Mouse (Mus musculus) heart, postnatal 14 days (tissue): ENCODE results near the gene Ehhadh. TPM values are rescaled to one million over a fixed set of nuclear protein-coding genes. Genes with fewer than 3 reads are reported as not detected.

ENCODE experiments used
- DNase-seq, 2 experiments: peaks; one replicate each; pipeline ENCODE4 v3.0.0; 2021 to 2022
- intact Hi-C: fragments of 180-260 bp; cut with DNase I; formaldehyde crosslinking; loops from one replicate; pipeline ENCODE4 v1.15.1; 2025
- total RNA-seq, 2 experiments: library from RNA; stranded (reverse); gene quantifications; 2 replicates each; pipeline ENCODE4 v1.2.3; 2021

Ehhadh gene
- total RNA-seq, 2 experiments from 2014 or later, result 8.9 to 14.3 TPM

- intact Hi-C loops, result no loop called here
- DNase-seq, result peak in 1 of 2 experiments; percentile 9
Observed at GRCm38 (mm10) chr16:21743401-21743800, 44.2 kb downstream of the Ehhadh start.

DNA sequence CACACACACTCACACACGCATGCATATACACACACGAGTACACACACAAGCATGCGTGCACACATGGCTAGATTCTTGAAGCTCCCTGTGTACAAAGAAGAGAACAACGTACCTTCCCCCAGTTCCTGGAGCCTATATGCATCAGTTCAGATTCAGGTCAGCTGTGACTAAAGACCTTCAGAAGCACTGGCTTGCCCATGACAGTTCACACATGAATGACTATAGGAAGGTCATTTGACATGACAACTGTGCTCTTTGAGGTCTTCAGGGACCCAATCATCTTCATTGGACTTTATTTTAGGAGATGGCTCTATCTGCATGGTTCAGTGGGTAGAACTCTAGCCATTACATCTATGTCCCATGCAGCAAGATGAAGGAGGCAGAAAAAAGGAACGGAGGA lies 44.7 kb downstream of the Ehhadh start:
- DNase-seq, result no peak
- intact Hi-C loops, result no loop called here

GRCm38 (mm10) chr16:21742191-21742870 lies 45.3 kb downstream of the Ehhadh start:
- intact Hi-C loops, result no loop called here
- no peak for DNase-seq

- no peak for DNase-seq
- intact Hi-C loops, result no loop called here
Observed at GRCm38 (mm10) chr16:21741542-21741941, 46.1 kb downstream of the Ehhadh start.

DNA sequence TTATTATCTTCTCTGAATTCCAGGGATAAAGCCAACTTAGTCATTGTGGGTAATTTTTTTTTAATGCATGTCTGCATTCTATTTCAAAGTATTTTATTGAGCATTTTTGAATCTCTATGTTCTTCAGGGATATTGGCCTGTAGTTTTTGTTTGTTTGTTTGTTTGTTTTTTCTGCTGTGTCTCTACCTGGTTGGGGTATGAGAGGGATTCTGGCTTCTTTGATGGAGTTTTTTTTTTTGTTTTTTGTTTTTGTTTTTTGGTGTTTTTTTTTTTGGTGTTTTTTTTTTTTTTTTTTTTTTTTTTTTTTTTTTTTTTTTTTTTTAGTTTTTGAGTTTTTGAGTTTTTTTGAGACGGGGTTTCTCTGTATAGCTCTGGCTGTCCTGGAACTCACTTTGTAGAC lies 52.0 kb downstream of the Ehhadh start:
- DNase-seq, result no peak
- intact Hi-C loops, result no loop called here

GRCm38 (mm10) chr16:21727897-21728364 lies 59.7 kb downstream of the Ehhadh start:
- intact Hi-C loops, result loop anchor here (1.0 to 5.0 kb wide), 3 partner anchors 113 to 240 kb away; no protein-coding TSS in a partner anchor

GRCm38 (mm10) chr16:21727421-21727820 lies 60.2 kb downstream of the Ehhadh start:
- intact Hi-C loops, result loop anchor here (1.0 to 5.0 kb wide), 2 partner anchors 112 to 190 kb away; no protein-coding TSS in a partner anchor
- DNase-seq, result no peak

More at GRCm38 (mm10) chr16:21727897-21728364, 59.7 kb downstream of the Ehhadh start:
- peak; percentile 77 to 91 for DNase-seq

DNA sequence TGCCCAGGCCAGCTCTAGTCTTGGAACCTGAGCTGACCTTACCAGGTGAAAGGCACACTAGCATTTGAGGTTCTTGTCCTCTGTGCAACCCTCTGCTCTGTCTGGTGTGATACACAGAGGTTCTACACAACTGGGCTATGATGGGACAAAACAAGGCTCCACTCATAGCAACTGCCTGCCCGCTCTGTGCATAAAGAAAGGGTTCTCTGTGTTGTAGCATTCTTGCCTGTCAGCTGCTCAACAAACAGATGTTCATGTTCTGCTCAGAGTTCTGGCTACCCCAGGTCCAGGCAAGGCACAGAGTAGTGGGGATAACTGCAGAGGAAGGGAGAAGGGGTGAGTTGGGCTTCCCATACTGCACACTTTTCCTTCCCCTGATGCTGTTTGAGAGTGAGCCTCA lies 63.3 kb downstream of the Ehhadh start:
- intact Hi-C loops, result no loop called here

DNA sequence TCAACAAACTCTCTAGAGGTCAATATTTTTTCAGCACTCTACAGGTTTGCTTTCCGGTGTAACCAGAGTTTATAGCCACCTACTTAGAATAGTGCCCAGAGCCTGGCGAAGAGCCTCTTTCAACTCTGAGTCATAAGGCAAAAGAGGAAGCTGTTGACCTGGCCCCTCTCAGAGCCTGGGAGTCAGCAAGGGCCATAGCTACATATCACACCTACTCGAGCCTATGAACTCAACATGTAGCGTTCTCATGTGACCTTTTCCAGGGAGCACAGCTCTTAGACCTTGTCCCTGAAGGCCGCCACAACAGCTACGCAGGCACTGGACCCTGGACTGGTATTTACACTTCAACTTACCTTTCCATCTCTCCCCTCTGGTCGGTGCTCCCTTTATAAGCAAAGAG lies 67.8 kb downstream of the Ehhadh start:
- DNase-seq, result no peak
- intact Hi-C loops, result no loop called here

More for the DNA sequence above, 63.3 kb downstream of the Ehhadh start:
- DNase-seq, result no peak

DNA sequence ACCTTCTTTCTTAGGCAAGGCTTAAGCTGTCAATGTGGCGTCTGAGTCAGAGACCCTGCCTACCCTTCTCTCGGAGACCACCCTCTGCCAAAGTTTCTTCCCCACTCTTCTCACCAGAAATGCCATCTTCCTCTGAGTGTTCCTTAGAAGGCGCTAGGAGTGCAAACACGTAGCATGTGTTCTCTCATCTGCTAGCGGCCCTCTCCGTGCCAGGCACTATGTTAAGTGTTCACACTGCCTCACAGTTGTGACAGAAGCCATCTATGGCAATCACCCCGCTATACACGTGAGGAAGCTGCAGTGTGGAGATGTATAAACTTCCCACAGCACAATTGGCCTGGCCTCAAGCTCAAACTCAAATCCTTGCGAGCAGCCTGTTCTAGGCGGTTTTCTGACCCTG lies 73.1 kb downstream of the Ehhadh start:
- no peak for DNase-seq
- intact Hi-C loops, result no loop called here

Other genes with a start within 250 kb of the Ehhadh start
- 10 to 100 TPM; 29.0 to 31.1 TPM for gene 2510009E07Rik, start 93.1 kb downstream of the Ehhadh start, total RNA-seq
- gene Map3k13, start 6.5 kb upstream of the Ehhadh start, total RNA-seq, result 1 to 10 TPM in 1 of 2 experiments, under 1 TPM in 1; 0.98 to 1.0 TPM
- gene Tmem41a, start 159.7 kb upstream of the Ehhadh start, total RNA-seq, result 10 to 100 TPM in 1 of 2 experiments, 1 to 10 TPM in 1; 9.6 to 11.9 TPM
- under 1 TPM in 1 of 2 experiments, not detected in 1; 0.22 TPM for gene Liph, start 207.9 kb upstream of the Ehhadh start, total RNA-seq
- gene Senp2, start 221.7 kb upstream of the Ehhadh start, total RNA-seq, result 10 to 100 TPM; 18.0 to 19.7 TPM